Mouse (Mus musculus): ENCODE data around the gene S1pr4. TPM values are rescaled to one million over a fixed set of nuclear protein-coding genes. Genes with fewer than 3 reads are reported as not detected.

S1pr4 gene
- polyA plus RNA-seq, 1 experiment = not detected

DNA sequence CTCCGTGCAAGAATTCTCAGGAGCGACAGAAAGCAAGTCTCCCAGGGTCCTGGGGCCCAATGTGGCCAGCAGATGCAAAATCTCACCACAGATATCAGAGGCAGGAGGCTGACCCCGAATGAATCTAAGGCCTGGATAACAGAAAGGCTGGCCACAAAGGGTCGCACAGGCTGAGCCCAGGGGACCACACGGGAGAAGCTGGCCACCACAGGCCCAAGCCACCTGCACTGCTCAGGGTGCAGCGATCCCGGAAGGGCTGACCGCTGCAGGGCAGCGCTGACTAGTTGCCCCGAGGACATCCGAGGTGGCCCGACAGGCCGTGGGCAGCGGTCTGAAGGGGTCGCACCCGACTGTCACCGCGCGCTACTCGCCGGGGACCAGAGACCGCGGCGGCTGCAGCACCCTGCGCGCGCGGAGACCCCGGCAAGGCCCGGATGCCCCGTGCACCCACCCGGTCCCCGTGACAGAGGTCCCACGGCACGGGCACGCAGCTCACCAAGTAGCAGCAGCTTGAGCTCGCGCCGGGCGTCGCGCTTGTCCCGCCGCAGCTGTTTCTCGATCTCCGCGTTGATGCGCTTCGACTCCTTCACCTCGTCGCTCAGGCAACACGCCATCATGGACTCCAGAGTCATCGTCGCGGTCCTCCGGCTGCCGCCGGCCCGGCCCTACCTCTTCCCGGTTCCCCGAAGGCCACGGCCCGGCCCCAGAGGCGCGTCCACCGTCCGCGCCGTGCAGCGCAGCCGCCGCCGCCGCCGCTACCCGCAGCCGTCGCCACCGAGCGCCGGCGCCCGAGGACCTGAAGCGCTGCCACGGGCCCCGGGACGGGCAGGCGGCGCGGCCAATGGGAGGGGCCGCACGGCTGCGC, 44.6 kb upstream of the S1pr4 start:
- Histone ChIP-seq H3K4me2 (ENCODE audit: low read depth) (peak overlapping the region; percentile 98), H3K27me3 (ENCODE audit: control insufficient read depth, insufficient read depth, insufficient read length) (no peaks in the 10 kb centered on the region), H3K4me3 (peak overlapping the region; percentile 44), H3ac (ENCODE audit: control insufficient read depth, insufficient read length) (peak overlapping the region; percentile 82), H3K36me3 (ENCODE audit: control insufficient read depth, insufficient read depth) (no peaks in the 10 kb centered on the region), H3K79me2 (ENCODE audit: control insufficient read depth, insufficient read depth) (peaks cover 52% of the 10 kb centered on the region)
- peak; percentile 77 for TF ChIP-seq POLR2A (IDR thresholded peaks at IDR 0.05; ENCODE audit: insufficient read length, low read depth)
- no peak for TF ChIP-seq TCF3 (IDR thresholded peaks at IDR 0.05; ENCODE audit: insufficient read length, low read depth)
- peak; percentile 22 for TF ChIP-seq POLR2AphosphoS2 (IDR thresholded peaks at IDR 0.05; ENCODE audit: insufficient read length, low read depth)
- TF ChIP-seq USF1 (IDR thresholded peaks at IDR 0.05; ENCODE audit: low read depth) = no peak
- no peak for TF ChIP-seq CEBPB (IDR thresholded peaks at IDR 0.05; ENCODE audit: insufficient read depth, poor library complexity, severe bottlenecking)
- TF ChIP-seq TCF12 (IDR thresholded peaks at IDR 0.05; ENCODE audit: insufficient read depth, poor library complexity, severe bottlenecking) = no peak
- peak in 2 of 3 experiments; percentile 14 to 57 for TF ChIP-seq MYOG (IDR thresholded peaks at IDR 0.05; ENCODE audit: control insufficient read depth in 1 of 3, insufficient read depth in 1 of 3, insufficient read length in 2 of 3, low read depth in 2 of 3)
- no peak for TF ChIP-seq SRF (IDR thresholded peaks at IDR 0.05; ENCODE audit: control insufficient read depth, insufficient read length, low read depth)
- TF ChIP-seq E2F4 (IDR thresholded peaks at IDR 0.05; ENCODE audit: insufficient read depth) = no peak
- no peak for TF ChIP-seq REST (IDR thresholded peaks at IDR 0.05; ENCODE audit: insufficient read depth, insufficient read length)
- peak in 1 of 3 experiments; percentile 41 for TF ChIP-seq MYOD1 (IDR thresholded peaks at IDR 0.05; ENCODE audit: control insufficient read depth in 1 of 3, insufficient read length in 2 of 3, low read depth in 2 of 3)

DNA sequence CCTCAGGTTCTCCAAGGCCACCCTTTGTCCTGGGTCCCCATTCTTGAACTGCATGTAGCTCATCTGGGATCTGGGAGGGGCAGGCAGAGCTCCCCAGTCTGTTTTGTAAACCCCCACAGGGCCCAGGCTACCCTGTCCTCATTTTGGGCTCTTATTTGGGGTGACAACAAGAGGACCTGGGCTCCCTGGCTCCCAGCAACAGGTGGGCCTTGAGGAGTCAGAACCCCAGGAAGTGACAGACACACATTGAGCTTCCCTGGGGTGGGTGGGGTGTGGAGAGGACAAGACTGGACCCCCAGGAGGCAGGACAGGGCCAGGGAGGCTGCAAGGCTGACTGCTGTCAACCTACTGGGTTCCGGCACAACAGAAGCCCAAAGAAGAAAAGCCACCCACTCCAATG, 43.7 kb upstream of the S1pr4 start:
- H3ac ChIP-seq (ENCODE audit: control insufficient read depth, insufficient read length) = peak overlapping the region; percentile 82
- H3K36me3 ChIP-seq (ENCODE audit: control insufficient read depth, insufficient read depth) = no peaks in the 10 kb centered on the region
- H3K4me2 ChIP-seq (ENCODE audit: low read depth) = peak overlapping the region; percentile 98
- no peak for TF ChIP-seq MYOG (IDR thresholded peaks at IDR 0.05; ENCODE audit: control insufficient read depth in 1 of 3, insufficient read depth in 1 of 3, insufficient read length in 2 of 3, low read depth in 2 of 3)
- no peak for TF ChIP-seq TCF3 (IDR thresholded peaks at IDR 0.05; ENCODE audit: insufficient read length, low read depth)
- no peak for TF ChIP-seq POLR2A (IDR thresholded peaks at IDR 0.05; ENCODE audit: insufficient read length, low read depth)
- no peak for TF ChIP-seq CEBPB (IDR thresholded peaks at IDR 0.05; ENCODE audit: insufficient read depth, poor library complexity, severe bottlenecking)
- TF ChIP-seq TCF12 (IDR thresholded peaks at IDR 0.05; ENCODE audit: insufficient read depth, poor library complexity, severe bottlenecking) = no peak
- H3K27me3 ChIP-seq (ENCODE audit: control insufficient read depth, insufficient read depth, insufficient read length) = no peaks in the 10 kb centered on the region
- H3K4me3 ChIP-seq = peak overlapping the region; percentile 44
- H3K79me2 ChIP-seq (ENCODE audit: control insufficient read depth, insufficient read depth) = peaks cover 55% of the 10 kb centered on the region

DNA sequence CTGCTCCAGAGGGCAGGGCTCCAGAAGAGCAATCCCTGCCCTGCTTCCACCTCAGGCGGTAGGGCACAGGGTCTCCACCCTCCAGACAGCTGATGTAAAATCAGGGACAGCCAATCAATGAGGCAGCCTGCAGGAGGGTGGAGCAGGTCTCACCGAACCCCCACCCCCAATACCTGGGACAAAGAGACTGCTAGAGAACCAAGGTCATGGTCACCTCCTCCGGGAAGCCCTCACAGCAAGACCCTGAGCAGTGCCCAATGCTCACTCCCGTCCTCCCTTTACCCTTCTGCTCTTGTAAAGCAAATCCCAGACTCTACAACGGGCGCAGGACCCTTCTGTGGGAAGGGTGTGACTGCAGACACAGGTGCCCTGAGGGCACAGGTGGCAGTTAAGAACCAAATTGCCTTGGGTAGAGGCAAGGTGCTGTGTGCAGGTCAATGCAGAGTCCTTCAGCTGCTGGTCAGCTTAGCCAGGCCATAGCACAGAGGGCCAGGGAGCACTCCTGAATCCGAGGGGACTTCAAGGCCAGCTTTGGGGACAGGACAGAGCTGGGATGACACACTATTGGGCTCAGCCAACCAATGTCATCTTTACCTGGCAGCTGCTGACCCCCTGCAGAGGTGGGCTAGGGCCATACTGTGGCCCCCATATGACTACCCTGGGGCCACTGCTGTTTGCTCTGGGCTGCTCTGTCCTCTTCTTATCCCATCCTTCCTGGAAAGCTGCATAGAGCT, 43.0 kb upstream of the S1pr4 start:
- H3K36me3 ChIP-seq (ENCODE audit: control insufficient read depth, insufficient read depth) = no peaks in the 10 kb centered on the region
- no peak for TF ChIP-seq POLR2A (IDR thresholded peaks at IDR 0.05; ENCODE audit: insufficient read length, low read depth)
- TF ChIP-seq E2F4 (IDR thresholded peaks at IDR 0.05; ENCODE audit: insufficient read depth) = no peak
- TF ChIP-seq CEBPB (IDR thresholded peaks at IDR 0.05; ENCODE audit: insufficient read depth, poor library complexity, severe bottlenecking) = no peak
- no peak for TF ChIP-seq TCF3 (IDR thresholded peaks at IDR 0.05; ENCODE audit: insufficient read length, low read depth)
- no peak for TF ChIP-seq MYOG (IDR thresholded peaks at IDR 0.05; ENCODE audit: control insufficient read depth in 1 of 3, insufficient read depth in 1 of 3, insufficient read length in 2 of 3, low read depth in 2 of 3)
- no peak for TF ChIP-seq REST (IDR thresholded peaks at IDR 0.05; ENCODE audit: insufficient read depth, insufficient read length)
- no peak for TF ChIP-seq SRF (IDR thresholded peaks at IDR 0.05; ENCODE audit: control insufficient read depth, insufficient read length, low read depth)
- TF ChIP-seq POLR2AphosphoS2 (IDR thresholded peaks at IDR 0.05; ENCODE audit: insufficient read length, low read depth) = no peak
- TF ChIP-seq USF1 (IDR thresholded peaks at IDR 0.05; ENCODE audit: low read depth) = no peak
- TF ChIP-seq TCF12 (IDR thresholded peaks at IDR 0.05; ENCODE audit: insufficient read depth, poor library complexity, severe bottlenecking) = no peak
- no peak for TF ChIP-seq MAX (IDR thresholded peaks at IDR 0.05; ENCODE audit: low read depth)
- TF ChIP-seq MYOD1 (IDR thresholded peaks at IDR 0.05; ENCODE audit: control insufficient read depth in 1 of 3, insufficient read length in 2 of 3, low read depth in 2 of 3) = no peak

DNA sequence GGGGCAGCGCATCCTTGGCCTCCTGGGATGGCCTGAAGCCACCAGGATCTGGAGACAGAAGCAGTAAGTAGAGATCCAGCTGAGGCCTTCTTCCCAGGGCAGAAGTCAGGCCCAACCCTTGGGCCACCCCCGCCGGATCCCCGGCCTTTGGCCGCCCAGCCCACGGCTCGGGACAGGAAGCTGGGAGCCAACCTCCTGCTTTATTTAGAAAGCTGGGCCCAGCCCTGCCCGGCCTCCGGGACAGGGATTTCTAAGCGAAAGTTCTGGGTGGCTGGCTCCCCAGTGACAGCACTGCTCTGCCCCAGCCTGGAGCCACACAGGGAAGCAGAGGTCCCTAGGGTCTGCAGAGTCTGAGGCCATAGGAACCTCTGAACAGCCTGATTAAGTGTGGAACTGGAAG, 41.9 kb upstream of the S1pr4 start:
- Histone ChIP-seq H3K79me2 (ENCODE audit: control insufficient read depth, insufficient read depth) (peaks cover 66% of the 10 kb centered on the region), H3K4me2 (ENCODE audit: low read depth) (peak overlapping the region; percentile 52), H3K4me3 (no peak overlapping the region), H3K27me3 (ENCODE audit: control insufficient read depth, insufficient read depth, insufficient read length) (no peaks in the 10 kb centered on the region), H3K36me3 (ENCODE audit: control insufficient read depth, insufficient read depth) (no peaks in the 10 kb centered on the region), H3ac (ENCODE audit: control insufficient read depth, insufficient read length) (no peak overlapping the region)
- TF ChIP-seq TCF12 (IDR thresholded peaks at IDR 0.05; ENCODE audit: insufficient read depth, poor library complexity, severe bottlenecking) (no peak), E2F4 (IDR thresholded peaks at IDR 0.05; ENCODE audit: insufficient read depth) (no peak), POLR2AphosphoS2 (IDR thresholded peaks at IDR 0.05; ENCODE audit: insufficient read length, low read depth) (no peak), CEBPB (IDR thresholded peaks at IDR 0.05; ENCODE audit: insufficient read depth, poor library complexity, severe bottlenecking) (no peak), TCF3 (IDR thresholded peaks at IDR 0.05; ENCODE audit: insufficient read length, low read depth) (no peak), SRF (IDR thresholded peaks at IDR 0.05; ENCODE audit: control insufficient read depth, insufficient read length, low read depth) (no peak), MAX (IDR thresholded peaks at IDR 0.05; ENCODE audit: low read depth) (no peak), POLR2A (IDR thresholded peaks at IDR 0.05; ENCODE audit: insufficient read length, low read depth) (no peak), MYOD1 (IDR thresholded peaks at IDR 0.05; ENCODE audit: control insufficient read depth in 1 of 3, insufficient read length in 2 of 3, low read depth in 2 of 3) (no peak), MYOG (IDR thresholded peaks at IDR 0.05; ENCODE audit: control insufficient read depth in 1 of 3, insufficient read depth in 1 of 3, insufficient read length in 2 of 3, low read depth in 2 of 3) (no peak), REST (IDR thresholded peaks at IDR 0.05; ENCODE audit: insufficient read depth, insufficient read length) (no peak), USF1 (IDR thresholded peaks at IDR 0.05; ENCODE audit: low read depth) (no peak)

More for the DNA sequence above, 43.0 kb upstream of the S1pr4 start:
- peaks cover 62% of the 10 kb centered on the region for H3K79me2 ChIP-seq (ENCODE audit: control insufficient read depth, insufficient read depth)
- H3ac ChIP-seq (ENCODE audit: control insufficient read depth, insufficient read length) = peak overlapping the region; percentile 82
- H3K27me3 ChIP-seq (ENCODE audit: control insufficient read depth, insufficient read depth, insufficient read length) = no peaks in the 10 kb centered on the region
- H3K4me2 ChIP-seq (ENCODE audit: low read depth) = peak overlapping the region; percentile 98
- H3K4me3 ChIP-seq = peak overlapping the region; percentile 44

Measured in myocyte (in vitro differentiated cells).